Mouse (Mus musculus): ENCODE measurements around the gene Gm44973.
"Not testable (repeated sequence)": the region's sequence is repeated elsewhere in the genome, so short reads cannot be mapped to it uniquely, and the experiment has no call there.

Gene Gm44973

DNA sequence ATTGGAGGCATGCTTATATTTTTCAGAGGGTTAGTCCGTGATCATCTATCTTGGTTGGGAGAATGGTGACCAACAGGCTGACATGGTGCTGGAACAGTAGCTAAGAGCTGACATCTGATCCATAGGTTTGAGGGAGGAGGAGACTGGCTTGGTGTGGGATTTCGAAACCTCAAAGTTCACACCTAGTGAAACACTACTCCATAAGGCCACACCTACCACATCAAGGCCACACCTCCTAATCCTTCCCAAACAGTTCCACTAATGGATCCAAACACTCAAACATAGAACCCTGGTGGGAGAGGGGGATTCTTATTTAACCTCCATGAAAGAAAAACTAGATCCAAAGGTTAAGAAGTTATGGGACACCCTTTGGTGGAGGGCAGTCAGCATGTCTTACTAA, 1.6 kb downstream of the Gm44973 start:
- DNase-seq, result no peak

DNA sequence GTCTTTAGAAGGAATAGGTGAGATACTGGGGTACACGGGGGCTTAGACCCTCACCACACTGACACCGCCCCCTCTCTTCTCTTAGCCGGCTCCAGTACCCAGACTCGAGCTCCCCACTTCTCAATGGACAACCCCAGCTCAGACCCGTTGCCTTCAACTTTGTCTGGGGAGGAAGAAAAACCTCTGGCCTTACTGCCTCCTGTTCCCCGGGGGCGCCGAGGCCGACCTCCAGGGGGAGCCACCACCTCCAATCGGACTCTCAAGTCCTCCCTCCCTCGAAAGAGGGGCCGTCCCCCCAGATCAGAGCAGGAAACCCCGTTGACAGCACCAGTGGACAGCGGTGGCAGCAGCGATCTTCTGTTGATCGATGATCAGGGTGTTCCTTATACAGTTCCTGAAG, 2.1 kb downstream of the Gm44973 start:
- DNase-seq, result peak; percentile 58

DNA sequence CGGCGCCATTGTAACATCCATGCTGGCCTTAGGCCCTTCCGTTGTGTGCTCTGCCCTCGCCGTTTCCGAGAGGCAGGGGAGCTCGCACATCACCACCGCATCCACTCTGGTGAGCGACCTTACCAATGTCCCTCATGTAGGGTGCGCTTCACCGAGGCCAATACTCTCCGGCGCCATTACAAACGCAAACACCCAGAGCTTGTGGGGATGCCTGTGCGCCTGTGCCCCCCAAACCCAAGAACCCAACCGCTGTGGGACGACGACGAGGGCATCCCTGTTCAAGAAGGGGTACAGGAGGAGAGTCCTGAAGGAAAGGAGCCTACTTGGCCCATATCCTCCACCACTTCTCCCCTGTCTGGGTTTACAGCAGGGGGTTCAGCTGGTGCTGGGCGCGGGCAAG, 2.6 kb downstream of the Gm44973 start:
- peak; percentile 45 for DNase-seq

DNA sequence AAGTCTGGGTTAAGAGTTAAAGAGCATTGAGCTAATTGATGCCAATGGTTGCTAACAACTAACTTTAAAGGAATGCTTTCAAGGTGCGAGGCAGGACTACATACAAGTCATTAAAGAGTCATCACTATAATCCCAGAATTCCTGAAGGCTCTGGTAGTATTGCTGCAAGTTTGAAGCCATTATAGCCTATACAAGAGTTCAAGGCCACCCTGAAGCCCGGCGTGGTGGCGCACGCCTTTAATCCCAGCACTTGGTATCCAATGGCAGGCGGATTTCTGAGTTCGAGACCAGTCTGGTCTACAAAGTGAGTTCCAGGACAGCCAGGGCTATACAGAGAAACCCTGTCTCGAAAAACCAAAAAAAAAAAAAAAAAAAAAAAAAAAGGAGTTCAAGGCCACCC, 4.3 kb downstream of the Gm44973 start:
- DNase-seq, result not testable (repeated sequence)

DNA sequence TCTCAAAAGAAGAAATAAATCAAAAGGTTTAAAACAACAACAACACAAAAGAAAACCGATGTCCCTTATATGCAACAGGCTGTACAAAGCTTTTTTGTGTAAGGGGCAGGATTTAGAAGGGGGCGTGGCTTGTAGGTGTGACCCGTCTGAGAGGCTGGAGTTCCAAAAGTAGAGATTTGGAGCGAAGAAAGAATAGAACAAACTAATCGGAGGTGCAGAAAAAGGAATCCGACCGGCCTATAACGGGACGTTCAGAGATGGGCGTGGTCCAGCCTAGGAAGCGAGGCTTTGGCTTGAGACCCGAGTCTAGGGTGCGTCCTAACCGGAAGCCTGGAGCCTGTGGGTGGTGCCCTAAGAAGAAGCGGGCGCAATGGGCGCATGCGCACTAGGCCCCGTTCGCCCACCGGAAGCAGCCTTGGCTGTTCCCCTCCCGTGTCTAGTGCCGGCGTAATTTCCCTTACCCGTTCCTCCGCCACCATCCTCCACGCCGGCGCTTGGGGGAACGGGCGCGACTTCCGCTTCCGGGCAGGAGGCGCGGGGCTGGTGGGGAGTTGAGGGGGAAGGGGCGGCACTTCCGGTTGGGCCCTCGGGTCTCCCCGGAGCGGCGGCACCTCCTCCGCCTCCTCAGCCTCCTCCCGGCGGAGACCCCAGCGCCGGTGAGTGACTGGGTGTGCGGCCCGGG, 4.8 kb downstream of the Gm44973 start, which contains the start of the genes Zfp865 and Ccdc106:
TSS of gene Zfp865 (plus strand) at position 377 of the 682 bp plus-strand sequence.
TSS of gene Ccdc106 (plus strand) at position 554 of the 682 bp plus-strand sequence.
- peak; percentile 98 for DNase-seq

DNA sequence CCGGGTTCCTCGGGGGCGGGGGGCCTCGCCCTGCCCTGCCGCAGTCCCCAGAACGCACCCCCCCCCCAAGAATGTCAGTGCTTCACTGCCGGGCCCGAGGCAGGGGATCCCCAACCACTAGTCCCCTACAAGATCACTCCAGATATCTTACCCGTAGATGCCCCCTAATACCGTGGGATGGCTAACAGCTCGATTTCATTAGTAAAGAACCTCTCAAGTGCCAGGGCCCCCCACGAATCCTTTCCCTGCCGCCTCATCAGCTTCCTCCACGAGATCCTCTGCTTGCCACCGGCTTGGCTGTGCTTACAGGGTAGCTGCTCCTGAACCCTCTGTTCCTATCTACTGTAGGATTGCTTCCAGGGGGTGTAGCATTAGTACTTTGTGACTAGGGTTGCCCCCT, 5.4 kb downstream of the Gm44973 start:
- no peak for DNase-seq

DNA sequence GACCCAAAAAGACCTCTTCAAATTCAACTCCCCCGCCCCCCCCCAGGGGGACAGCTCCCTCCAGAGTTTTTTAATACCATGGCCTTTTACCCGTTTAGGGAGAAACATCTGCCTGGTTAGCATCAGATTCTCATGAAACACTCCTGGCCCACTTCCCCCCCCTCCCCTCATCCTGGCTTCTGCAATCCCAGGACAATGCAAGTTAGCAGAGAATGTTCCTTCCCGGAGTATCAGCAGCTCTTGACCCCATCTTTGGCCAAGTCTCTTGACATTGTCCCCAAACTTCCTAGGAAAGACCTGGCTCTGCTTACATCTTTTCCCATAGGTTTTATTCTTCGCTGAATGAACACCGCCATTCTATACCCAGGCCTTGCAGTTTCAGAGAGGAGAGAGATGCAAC, 5.9 kb downstream of the Gm44973 start:
- no peak for DNase-seq

DNA sequence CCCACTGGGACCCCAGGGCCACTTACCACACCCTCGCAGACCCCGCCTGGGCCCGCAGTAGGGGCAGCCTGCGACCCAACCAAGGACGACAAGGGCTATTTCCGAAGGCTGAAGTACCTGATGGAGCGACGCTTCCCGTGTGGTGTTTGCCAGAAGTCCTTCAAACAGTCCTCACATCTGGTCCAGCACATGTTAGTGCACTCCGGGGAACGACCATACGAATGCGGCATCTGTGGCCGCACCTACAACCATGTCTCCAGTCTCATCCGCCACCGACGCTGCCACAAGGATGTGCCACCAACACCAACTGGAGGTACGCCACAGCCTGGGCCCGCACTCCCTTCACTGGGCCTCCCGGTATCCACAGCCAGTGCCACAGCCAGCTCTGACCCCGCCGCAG, 14.2 kb downstream of the Gm44973 start:
- DNase-seq, result no peak

DNA sequence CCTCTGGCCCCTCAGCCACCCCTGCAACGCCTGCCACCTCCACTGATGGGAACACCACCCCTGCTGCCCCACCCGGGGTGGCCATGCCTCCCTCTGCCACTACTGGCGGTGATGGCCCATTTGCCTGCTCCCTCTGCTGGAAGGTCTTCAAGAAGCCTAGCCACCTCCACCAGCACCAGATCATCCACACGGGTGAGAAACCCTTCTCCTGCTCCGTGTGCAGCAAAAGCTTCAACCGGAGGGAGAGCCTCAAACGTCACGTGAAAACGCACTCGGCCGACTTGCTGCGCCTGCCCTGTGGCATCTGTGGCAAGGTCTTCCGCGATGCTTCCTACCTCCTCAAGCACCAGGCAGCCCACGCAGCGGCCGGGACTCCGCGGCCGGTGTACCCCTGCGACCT, 14.7 kb downstream of the Gm44973 start:
- no peak for DNase-seq

DNA sequence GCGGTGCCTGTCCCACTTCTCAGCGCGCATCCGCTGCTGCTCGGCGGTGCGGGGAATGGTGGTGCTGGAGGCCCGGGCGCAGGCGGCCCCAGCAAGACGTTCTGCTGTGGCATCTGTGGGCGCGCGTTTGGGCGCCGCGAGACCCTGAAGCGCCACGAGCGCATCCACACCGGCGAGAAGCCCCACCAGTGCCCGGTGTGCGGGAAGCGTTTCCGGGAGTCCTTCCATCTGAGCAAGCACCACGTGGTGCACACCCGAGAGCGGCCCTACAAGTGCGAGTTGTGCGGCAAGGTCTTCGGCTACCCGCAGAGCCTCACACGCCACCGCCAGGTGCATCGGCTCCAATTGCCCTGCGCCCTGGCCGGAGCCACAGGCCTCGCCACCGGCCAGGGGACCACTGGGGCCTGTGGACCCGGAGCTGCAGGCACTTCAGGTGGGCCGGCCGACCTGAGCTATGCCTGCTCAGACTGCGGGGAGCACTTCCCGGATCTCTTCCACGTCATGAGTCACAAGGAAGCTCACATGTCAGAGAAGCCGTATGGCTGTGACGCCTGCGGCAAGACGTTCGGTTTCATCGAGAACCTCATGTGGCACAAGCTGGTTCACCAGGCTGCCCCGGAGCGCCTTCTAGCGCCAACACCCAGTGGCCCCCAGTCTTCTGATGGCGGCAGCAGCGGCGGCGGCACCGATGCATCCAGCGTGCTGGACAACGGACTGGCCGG, 15.4 kb downstream of the Gm44973 start:
- DNase-seq, result no peak

DNA sequence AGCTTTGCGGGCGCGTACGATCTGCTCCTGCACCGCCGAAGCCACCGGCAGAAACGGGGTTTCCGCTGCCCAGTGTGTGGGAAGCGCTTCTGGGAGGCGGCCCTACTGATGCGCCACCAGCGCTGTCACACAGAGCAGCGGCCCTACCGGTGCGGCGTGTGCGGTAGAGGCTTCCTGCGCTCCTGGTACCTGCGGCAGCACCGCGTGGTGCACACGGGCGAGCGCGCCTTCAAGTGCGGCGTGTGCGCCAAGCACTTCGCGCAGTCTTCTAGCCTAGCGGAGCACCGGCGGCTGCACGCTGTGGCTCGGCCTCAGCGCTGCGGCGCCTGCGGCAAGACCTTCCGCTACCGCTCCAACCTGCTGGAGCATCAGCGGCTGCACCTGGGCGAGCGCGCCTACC, 16.2 kb downstream of the Gm44973 start:
- DNase-seq, result no peak

DNA sequence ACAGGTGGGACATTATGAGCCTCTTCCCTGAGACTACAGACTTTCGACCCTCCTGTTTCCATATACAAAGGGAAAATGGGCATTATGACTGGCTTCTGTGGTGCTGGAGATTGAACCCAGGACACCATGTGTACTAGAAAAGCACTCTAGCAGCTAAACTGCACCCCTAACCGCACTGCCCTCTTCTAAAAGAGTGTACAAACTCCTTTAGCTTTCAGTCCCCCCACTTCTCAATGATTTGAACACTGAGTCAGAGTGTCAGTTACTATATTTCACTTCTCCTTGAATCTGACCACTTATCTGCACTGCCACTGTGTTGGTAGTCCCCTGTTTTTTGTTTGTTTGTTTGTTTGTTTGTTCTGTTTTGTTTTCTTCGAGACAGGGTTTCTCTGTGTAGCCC, 18.5 kb downstream of the Gm44973 start, which contains the start of gene 4632433K11Rik:
TSS of gene 4632433K11Rik (plus strand) at position 301 of the 400 bp plus-strand sequence.
- no peak for DNase-seq

DNA sequence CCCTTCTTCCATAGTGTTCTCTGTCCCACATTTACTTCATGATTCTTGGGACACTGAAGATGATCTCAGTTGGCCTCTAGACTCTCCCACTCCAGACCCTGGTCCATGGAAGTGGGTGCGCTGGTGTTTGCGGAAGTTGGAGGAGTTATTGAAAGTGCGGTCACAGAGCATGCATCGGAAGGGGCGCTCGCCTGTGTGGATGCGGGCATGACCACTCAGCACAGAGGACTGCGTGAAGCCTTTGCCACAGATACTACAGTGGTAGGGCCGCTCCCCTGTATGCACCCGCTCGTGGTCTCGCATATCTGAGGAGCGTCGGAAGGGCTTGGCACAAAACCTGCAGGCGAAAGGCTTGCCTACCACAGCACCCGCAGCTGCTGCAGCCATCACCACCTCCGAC, 20.3 kb downstream of the Gm44973 start:
- DNase-seq, result no peak

DNA sequence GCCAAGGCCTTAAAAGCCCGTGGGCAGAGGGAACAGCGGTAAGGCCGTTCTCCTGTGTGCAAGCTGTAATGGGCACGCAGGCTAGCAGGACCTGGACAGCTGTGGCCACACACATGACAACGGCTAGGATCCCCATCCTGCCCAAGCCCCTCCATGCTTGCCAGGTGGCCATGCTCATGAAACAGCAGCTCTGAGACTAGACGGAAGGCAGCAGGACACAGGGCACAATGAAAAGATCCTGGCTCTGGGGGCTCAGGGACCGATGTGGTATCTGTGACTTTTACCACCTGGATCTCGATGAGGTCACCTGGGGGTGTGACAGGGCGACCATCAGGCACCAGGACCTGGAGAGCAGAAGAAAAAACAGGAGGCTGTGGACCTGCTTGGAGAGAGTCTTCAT, 20.8 kb downstream of the Gm44973 start:
- DNase-seq, result no peak

DNA sequence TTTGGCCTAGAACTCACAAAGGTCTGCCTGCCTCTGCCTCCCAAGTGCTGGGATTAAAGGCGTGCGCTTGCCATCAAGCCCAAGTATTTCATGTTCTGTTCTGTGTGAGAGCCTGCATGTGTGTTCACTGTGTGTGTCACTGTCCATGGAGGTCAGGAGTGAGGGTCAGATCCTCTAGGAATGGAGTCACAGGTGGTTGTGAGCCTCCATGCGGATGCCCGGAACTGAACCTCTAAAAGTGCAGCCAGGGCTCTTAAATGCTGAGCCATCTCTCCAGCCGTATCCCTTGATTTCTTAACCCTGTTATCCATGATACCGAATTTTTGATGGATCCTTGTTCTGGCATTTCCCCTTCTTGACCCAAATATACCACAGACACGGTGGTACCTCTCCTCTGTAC, 21.7 kb downstream of the Gm44973 start:
- DNase-seq, result no peak

DNA sequence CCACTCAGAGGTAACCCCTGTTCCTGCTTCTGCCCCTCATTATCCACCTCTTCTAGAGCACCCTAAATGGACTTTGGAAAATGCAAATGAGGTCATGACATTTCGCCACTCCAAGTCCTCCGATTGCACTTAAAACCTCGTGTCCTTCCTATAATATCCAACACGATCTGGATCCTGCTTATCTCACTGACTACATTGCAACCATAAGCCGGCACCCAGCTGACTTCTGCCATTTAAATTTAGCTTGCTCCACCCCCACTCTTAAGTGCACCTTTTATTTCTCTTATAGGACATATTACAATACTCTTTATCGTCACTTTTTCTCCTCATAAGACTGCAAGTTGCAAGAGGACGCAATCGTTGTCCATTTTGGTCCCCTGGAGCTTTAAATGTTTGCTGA, 22.2 kb downstream of the Gm44973 start:
- no peak for DNase-seq

DNA sequence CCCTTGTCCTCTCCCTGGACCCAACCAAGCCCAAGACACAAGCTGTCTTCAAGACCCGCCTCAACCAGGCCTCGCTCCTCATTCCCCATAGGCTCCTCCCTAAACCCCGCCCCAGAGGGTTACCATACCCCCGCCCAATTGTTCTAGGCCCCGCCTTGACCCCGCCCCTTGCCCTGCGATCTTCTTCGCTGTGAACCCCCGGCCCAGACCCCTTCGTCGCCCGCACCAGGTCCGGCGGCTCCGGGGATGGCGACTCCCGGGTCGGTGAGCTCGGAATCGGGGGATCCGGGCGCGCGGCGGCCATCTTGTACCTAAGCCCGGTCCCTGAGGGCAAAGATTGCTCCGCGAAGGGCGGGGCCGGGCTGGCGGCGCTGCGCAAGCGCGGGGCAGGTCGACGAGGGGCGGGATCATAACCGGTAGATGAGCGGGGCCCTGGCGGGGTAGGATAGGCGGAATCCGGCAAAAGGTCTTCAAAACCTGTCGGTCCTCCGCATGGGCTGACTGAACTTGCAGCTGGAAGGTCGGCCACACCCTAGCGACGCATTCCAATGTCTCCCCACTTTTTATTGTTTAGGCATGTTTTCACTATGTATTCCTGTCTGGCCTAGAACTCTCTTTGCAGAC, 22.9 kb downstream of the Gm44973 start, which contains the start of gene Zfp784:
TSS of gene Zfp784 (minus strand) at position 338 of the 624 bp plus-strand sequence.
- DNase-seq, result peak; percentile 94

DNA sequence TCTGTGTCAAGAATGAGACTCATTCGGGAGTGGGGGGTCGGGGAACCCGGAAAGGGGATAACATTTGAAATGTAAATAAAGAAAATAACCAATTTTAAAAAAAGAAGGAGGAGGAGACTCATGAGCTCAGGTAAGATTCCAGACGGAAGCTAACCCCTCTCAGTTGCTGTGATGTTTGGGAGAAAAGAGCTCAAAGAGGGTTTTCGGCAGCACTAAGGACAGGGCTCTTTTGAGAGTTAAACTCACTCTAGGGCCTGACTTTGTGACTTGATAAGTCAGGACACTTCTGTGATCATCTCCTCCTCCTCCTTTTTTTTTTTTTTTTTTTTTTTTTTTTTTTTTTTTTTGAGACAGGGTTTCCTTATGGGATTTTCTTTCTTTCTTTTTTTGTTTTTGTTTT, 23.6 kb downstream of the Gm44973 start:
- no peak for DNase-seq

DNA sequence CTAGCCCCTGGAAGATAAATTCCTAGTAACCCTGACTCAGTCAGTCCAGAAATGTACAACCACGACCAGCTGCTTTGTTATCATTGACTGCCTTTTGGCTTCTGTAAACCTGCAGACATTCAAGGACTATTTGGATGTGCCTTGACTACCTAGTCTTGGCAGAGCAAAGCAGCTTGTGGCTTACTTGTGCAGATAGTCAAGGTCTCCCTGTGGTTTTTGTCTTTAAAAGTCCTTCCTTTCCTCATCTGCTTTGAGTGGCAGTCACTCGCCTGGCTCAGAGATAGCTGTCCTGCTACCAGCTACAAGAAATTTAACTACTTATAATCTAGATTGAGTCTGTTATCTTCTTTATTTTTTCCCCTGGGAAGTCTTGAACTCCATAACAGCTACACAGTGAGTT, 29.7 kb downstream of the Gm44973 start:
- DNase-seq, result no peak

DNA sequence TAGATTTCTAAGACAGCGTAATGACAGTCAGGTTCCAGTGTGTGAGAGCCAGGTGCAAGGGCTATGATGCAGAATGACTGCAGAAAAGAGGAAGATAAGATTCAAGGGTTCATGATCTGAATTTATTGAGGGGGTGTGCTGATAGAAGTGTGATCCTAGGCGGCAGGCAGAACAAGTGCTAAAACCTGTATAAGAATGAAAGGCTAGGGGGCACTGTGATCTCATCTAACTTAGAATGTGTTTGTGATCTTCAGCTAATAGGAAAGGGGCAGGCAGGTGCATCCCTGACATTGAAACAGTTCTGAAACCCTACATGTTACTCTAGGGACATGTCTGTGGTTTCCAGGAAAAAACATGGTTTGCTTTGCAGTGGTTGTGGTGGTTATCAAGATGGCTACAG, 30.8 kb downstream of the Gm44973 start:
- no peak for DNase-seq

DNA sequence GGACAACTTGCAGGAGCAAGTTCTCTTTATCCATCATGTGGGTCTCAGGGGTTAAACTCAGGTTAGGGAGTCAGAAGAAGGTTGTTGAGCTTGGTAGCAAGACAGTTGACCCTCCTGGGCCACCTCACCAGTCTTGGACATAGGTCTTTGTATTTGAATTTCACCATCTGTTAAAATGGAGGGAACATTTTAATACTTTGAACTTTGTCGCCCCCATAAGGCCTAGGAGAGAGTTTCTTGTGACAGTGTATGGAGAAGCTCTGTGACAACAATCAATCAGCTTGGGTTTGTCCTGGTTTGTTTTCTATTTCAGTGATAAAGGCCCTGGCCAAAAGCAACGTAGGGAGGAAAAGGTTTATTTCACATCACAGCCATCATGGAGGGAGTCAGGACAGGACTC, 32.0 kb downstream of the Gm44973 start:
- DNase-seq, result no peak

DNA sequence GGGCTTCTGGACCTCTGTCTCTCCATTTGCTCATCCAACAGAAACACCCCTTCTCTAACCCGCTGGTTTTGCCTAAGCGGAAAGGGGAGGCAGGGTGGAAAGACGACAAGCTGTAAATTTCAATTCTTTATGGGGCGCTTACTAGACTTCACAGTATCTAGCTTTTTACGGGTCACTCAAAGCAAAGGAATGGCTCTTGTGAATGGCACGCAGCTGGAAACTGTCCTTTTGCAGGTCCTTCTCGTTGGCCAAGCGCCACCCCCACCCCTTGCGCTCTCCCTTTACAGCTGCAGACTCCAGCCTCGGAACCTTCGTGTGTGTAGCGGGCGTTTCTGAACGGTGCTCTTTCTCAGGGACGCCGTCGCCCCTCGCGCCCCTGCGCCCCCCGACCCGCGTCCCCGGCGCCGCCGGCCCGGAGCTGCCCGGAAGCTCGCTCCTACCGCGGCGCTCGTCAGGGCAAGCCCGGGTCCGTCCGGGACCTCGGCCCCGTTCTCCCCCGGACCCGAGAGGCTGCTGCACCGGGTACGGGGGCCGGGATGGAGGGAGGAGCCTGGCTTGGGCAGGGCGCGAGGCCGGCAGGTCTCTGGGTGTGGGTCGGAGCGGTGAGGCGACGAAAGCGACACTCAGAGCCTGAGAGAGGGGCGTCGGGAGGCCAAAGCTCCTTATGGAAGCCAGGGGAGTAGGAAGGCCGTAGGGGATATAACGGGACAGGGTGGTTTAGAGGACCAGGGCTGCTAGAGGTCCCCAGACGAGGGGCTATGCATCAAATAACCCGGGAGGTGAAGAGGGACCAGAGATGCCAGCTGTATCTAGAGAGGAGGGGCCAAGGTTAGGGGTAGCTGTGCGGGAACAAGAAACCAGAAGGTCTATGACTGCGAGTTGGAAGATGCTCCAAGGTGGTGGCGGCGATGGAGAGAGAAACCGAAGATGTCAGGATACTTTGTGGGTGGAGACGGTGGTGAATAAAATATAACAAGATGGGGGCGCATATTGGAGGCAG, 36.2 kb downstream of the Gm44973 start, which contains the start of gene Zfp580:
TSS of gene Zfp580 (plus strand) at position 346 of the 1,000 bp plus-strand sequence.
- DNase-seq, result peak; percentile 82

DNA sequence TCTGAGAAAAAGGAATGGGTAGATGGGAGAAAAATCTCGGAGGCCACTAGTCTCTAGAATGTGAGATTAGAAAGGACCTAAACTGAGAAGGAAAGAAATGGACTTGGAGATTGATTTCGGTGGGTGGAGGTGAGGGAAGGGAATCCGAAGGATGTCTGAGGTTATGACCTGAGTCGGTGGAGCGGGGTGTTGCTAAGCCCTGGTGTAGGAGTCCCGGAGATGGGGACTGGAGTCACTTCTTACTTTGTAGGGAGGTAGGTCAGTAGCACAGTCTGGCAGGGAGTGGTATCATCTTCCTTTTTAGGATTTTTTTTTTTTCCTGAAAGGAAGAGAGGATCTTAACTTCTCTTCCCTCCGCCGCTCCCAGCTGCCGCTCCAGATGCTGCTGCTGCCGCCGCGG, 37.1 kb downstream of the Gm44973 start:
- no peak for DNase-seq
